Mouse (Mus musculus): ENCODE results near the gene Col6a4. TPM values are rescaled to one million over a fixed set of nuclear protein-coding genes. Genes with fewer than 3 reads are reported as not detected.

Col6a4 gene
- total RNA-seq, 2 experiments from 2014 or later = not detected

DNA sequence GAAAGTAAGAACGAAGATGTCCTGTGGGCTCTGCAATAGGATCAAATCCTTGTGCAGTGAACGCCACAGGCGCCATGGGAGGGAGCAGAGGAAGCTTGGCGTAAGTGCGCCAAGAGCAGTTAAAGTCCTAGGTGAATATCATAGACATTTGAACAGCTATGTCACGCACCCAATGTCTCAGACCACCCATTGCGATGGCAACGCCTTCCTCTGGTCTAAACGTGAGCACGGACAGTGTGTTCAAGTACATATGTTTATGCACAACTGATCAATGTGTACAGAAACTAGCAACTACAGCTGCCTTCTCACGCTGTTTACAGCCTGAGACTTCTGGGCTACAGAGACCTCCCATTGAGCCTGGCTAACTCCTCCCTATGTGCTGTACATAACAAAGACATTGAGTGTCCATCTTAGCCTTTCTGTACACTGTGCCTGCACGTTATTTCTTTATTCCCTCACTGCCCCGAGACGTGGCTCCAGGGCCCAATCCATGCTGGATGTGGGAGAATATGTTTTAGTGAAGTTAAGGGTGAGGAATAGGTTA, 125.2 kb downstream of the Col6a4 start:
- ATAC-seq (replicated peaks; ENCODE audit: poor library complexity, severe bottlenecking) = no peak

DNA sequence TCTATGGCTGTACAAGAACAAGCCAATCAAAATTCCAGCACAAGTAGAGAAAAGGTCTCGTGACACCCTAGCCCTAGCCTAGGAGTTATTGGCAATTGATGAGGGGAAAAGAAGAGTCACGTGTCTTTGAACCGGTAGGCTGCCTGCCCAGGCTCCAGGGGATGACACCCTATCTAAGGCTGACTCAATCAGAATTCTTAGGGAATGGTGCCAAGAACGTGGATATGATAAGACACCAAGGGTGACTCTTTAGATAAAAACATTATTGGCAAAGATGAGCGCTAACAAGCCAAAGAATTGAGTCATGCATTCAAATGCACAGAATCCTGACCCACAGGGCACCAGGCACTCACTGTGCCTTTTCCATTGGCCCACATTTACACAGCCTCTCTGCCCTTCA, 125.7 kb downstream of the Col6a4 start:
- no peak for ATAC-seq (replicated peaks; ENCODE audit: poor library complexity, severe bottlenecking)

DNA sequence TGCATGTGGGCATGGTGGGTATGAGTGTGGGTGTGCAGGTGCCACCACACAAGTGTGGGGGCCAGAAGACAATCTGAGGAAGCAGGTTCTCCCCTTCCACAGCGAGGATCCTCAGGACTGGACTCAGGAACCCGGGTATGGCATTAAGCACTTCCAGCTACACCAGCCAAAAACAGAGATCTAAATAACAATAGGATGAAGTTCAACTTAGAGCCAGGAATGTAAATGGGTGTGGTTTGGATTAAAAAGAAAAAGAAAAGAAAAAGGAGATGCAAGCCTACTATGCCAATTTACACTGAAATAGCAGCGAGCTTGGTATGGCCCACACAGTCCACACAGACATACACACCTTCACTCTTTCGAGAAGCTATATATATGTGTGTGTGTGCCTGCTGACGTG, 128.6 kb downstream of the Col6a4 start:
- no peak for ATAC-seq (replicated peaks; ENCODE audit: poor library complexity, severe bottlenecking)

DNA sequence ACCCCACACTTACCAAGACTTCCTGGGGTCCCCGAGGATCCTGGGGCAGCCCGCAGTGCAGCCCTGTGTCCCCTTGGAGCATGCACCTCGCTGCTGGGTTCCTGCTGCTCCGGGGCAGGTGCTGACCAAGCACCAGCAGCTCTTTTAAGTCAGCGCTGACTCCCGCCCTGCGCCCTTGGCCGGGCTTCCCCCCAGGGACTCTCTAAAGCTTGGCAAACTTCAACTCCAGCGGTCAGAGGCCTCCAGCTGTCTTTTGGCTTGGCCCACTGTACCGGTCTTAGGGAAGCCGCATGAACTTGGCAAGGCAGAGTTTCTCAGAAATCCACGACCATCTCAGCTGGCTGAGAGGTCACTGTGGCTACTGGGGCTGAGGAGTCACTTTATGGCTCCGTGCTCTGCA, 136.1 kb downstream of the Col6a4 start, which contains the start of gene Col6a5:
Gene Col6a5 (minus strand): TSS at position 111 of the 400 bp plus-strand sequence.
- no peak for ATAC-seq (replicated peaks; ENCODE audit: poor library complexity, severe bottlenecking)

DNA sequence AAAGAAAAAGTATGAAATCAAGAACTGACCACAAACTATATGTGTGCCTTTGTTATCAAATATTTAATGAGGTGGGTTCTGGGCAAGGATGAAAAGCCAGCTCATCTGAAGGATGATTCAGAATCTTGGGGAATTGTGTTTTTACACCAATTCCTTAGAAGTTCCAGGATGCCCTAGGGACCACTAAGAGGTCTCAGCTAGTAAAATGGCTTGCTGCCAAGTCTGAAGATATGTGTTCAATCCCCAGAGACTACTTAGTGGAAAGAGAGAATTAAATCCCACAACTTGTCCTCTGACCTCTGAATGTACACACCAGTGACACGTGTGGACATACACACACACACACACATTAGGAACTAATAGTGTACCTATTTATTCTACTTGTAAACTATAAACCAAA, 137.5 kb downstream of the Col6a4 start:
- ATAC-seq (replicated peaks; ENCODE audit: poor library complexity, severe bottlenecking) = no peak

DNA sequence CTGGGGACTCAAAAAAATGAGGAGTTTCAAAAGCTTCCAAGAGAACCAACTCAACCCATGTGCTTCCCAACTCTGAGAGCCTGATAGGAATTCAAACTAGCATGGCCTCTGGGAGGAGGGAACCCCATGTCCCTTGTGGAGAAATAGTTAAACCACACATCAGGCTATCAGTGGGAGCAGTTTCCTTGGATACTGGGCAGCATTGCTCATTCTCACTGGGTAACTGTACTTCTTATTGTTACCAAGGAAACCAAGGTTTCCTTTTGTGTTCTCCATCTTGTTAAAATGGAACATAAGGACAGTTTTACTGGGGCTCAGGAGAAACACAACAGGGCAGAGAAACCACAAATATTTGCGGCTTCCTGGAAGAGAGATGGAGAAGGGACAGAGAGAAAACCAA, 146.8 kb downstream of the Col6a4 start:
- ATAC-seq (replicated peaks; ENCODE audit: poor library complexity, severe bottlenecking) = no peak

DNA sequence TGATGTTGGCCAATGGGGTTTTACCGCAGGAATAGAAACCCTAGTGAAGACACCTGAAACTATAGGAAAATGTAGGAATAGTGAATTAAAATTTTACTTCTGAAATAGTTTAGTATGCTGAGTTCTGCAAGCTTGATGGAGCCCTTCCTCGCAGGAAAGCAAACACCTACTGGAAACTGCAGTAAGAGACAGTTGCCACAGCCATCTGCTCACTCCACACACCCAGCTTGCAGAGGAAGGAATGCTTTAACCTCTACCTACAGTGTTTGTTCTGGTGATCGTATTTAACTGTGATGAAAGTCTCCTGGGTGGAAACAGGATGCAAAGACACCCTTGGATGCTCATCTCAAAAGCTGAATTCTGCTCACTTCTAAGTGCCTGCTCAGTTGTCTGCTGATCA, 149.0 kb downstream of the Col6a4 start:
- ATAC-seq (replicated peaks; ENCODE audit: poor library complexity, severe bottlenecking) = no peak

Other genes with a start within 250 kb of the Col6a4 start
- gene Col6a5, start 136.1 kb downstream of the Col6a4 start, total RNA-seq (2014; fragmentation: Nextera tagmentation) = not detected in 2 replicates
- not detected in 2 replicates for gene Col6a5, start 136.1 kb downstream of the Col6a4 start, total RNA-seq (2017)
- 0.26 TPM in 1 of 2 replicates, not detected in the other for gene Glyctk, start 61.4 kb upstream of the Col6a4 start, total RNA-seq (2014; fragmentation: Nextera tagmentation)
- gene Glyctk, start 61.4 kb upstream of the Col6a4 start, total RNA-seq (2017) = 0.56 and 2.6 TPM in 2 replicates
- gene Wdr82, start 74.1 kb upstream of the Col6a4 start, total RNA-seq (2014; fragmentation: Nextera tagmentation) = 59.4 and 68.2 TPM in 2 replicates
- 68.6 and 86.0 TPM in 2 replicates for gene Wdr82, start 74.1 kb upstream of the Col6a4 start, total RNA-seq (2017)
- gene Ppm1m, start 103.0 kb upstream of the Col6a4 start, total RNA-seq (2014; fragmentation: Nextera tagmentation) = 34.1 and 42.6 TPM in 2 replicates
- 12.5 and 23.4 TPM in 2 replicates for gene Ppm1m, start 103.0 kb upstream of the Col6a4 start, total RNA-seq (2017)
- gene Twf2, start 106.3 kb upstream of the Col6a4 start, total RNA-seq (2014; fragmentation: Nextera tagmentation) = 79.7 and 84.8 TPM in 2 replicates
- gene Twf2, start 106.3 kb upstream of the Col6a4 start, total RNA-seq (2017) = 81.4 and 87.5 TPM in 2 replicates
- gene Tlr9, start 125.8 kb upstream of the Col6a4 start, total RNA-seq (2014; fragmentation: Nextera tagmentation) = 1.7 and 2.3 TPM in 2 replicates
- gene Tlr9, start 125.8 kb upstream of the Col6a4 start, total RNA-seq (2017) = 0.30 and 0.46 TPM in 2 replicates
- 613 and 665 TPM in 2 replicates for gene Alas1, start 151.9 kb upstream of the Col6a4 start, total RNA-seq (2014; fragmentation: Nextera tagmentation)
- 822 and 987 TPM in 2 replicates for gene Alas1, start 151.9 kb upstream of the Col6a4 start, total RNA-seq (2017)
- gene Poc1a, start 184.3 kb upstream of the Col6a4 start, total RNA-seq (2014; fragmentation: Nextera tagmentation) = 42.4 and 49.8 TPM in 2 replicates
- gene Poc1a, start 184.3 kb upstream of the Col6a4 start, total RNA-seq (2017) = 20.4 and 30.3 TPM in 2 replicates

All from granulocyte monocyte progenitor cell, adult 5-6 weeks (primary cell).